Mouse (Mus musculus) hindbrain, embryonic 10.5 days (tissue): ENCODE measurements at regions not wholly inside any gene's neighbourhood (a gene's known extent, or its start where the extent isn't known, plus 50 kb on each side); places are given as distances from the start of the nearest gene placed in this dataset.

Experiments
- DNase-seq: peaks from one replicate; pipeline ENCODE4 v3.0.0-alpha.2; 2017; ENCODE audit warnings: low spot score
- H3K27ac ChIP-seq: fragments of 300-500 bp; sonication (generic); 2 replicates; pipeline ENCODE4 v1.5.1; 2016; ENCODE audit warnings: mild to moderate bottlenecking, moderate library complexity
- H3K27me3 ChIP-seq: fragments of 300-500 bp; sonication (generic); 2 replicates; pipeline ENCODE4 v1.6.1; 2016; ENCODE audit warnings: mild to moderate bottlenecking; ENCODE audit not compliant: poor library complexity, insufficient read depth, severe bottlenecking
- H3K36me3 ChIP-seq: fragments of 300-500 bp; sonication (generic); 2 replicates; pipeline ENCODE4 v1.6.1; 2016; ENCODE audit warnings: mild to moderate bottlenecking, moderate library complexity
- H3K4me1 ChIP-seq: fragments of 300-500 bp; sonication (generic); replicated peaks from 2 replicates; pipeline ENCODE4 v1.6.1; 2016; ENCODE audit warnings: mild to moderate bottlenecking
- H3K4me3 ChIP-seq: fragments of 300-500 bp; sonication (generic); 2 replicates; pipeline ENCODE4 v1.5.1; 2016; ENCODE audit warnings: mild to moderate bottlenecking, moderate library complexity
- H3K9me3 ChIP-seq: fragments of 300-500 bp; sonication (generic); 2 replicates; pipeline ENCODE4 v1.6.1; 2016; ENCODE audit warnings: mild to moderate bottlenecking, moderate library complexity
- WGBS: fragments of 180-500 bp; shearing (Covaris S2); methylation state at CpG from one replicate; pipeline ENCODE4 v1.1.7; 2016; 5-methylcytosine and 5-hydroxymethylcytosine counted together

DNA sequence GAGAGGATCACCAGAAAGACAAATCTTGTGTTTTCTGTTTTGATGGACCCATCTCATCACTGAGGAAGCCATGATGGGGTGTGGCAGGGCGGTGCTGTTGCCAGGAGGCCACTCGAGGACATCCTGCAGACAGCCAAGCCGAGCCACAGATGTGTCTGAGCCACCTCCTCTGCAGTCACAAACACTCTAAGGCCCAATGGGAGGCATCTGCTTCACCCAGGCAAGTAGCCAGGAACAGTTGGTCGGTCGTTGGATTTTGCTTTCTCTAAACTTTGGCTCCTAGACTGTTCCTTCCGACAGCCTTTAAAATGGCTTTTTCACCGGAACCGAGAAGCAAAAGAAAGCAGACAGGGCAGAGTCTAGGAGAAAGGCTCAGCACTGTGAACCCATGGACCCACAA lies 90.5 kb downstream of the Gas1 start:
- Histone ChIP-seq H3K4me1 (peaks cover 18% of the 10 kb centered on the region), H3K4me3 (no peak overlapping the region), H3K36me3 (no peaks in the 10 kb centered on the region), H3K27ac (peak overlapping the region; percentile 50; the same call in 1 of the 2 replicates), H3K9me3 (peaks cover 10% of the 10 kb centered on the region; the same call in 1 of the 2 replicates), H3K27me3 (peaks cover 6% of the 10 kb centered on the region; the same call in 1 of the 2 replicates)
- no peak for DNase-seq
- 94% methylated on average over 8 of the region's 8 CpGs for WGBS

DNA sequence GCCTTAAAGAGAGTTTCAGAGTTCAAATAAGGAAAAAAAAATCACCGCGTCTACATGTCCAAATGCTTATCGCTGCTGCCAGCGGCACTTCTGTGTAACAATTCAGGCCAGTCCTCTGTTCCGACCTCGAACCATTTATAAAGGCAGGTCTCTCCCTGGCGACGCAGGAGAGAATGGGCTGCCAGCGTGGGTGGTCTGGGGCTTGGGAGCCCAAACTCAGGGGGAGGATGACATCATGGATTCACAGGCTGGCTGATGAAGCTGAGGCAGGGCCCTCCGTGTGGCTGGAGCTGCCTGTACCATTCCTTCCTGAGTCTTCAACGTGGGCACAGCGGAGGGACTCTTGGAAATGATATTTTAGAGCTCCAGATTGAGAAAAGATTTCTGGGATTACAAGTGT lies 92.2 kb downstream of the Gas1 start:
- Histone ChIP-seq H3K4me1 (peaks cover 20% of the 10 kb centered on the region), H3K27me3 (peaks cover 6% of the 10 kb centered on the region; the same call in 1 of the 2 replicates), H3K36me3 (no peaks in the 10 kb centered on the region), H3K4me3 (peak overlapping the region; percentile 32), H3K9me3 (peaks cover 4% of the 10 kb centered on the region; the same call in 1 of the 2 replicates), H3K27ac (peak overlapping the region; percentile 74)
- DNase-seq = peak; percentile 81
- 16% methylated on average over 12 of the region's 12 CpGs for WGBS

DNA sequence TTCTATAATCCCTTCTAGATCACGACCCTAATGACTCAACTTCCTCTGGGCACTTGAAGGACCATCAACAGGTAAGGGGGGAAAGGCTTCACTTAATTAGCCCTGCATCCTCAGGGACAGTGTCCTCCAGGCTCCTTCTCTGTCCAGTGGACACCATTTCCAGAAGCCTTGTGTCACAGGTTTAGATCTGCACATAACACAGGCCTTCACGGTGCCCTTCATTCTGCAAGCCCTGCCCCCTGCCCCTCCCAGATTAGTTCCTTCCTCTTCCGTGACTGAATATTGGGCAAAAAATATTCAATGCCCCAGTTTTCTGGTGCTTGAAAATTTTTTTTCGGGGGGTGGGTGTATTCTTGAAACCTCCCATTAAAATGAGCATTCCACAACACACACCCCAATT lies 92.9 kb downstream of the Gas1 start:
- Histone ChIP-seq H3K36me3 (no peaks in the 10 kb centered on the region), H3K9me3 (no peaks in the 10 kb centered on the region), H3K27me3 (peaks cover 6% of the 10 kb centered on the region; the same call in 1 of the 2 replicates), H3K27ac (no peak overlapping the region; the same call in 1 of the 2 replicates), H3K4me3 (no peak overlapping the region), H3K4me1 (peaks cover 21% of the 10 kb centered on the region)
- DNase-seq = no peak
- WGBS = 62% methylated on average over 4 of the region's 4 CpGs

DNA sequence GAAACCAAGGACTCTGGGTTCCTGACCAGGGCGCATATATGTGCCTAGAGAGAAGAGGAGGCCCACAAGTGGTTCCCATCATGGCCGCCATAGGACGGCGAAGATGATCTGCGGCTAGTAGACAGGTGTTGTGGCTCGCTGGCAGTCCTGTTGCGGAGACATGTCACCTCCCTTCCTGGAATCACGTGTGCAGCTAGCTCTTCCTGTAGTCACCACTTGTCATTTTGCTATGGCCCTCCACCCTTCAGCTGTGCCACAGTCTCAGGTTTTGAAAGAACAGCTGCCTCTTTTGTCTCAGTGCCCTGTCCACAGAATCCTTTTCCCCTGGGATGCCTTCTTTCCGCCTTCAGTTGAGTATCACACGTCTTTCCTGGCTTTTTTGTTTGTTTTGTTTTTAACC lies 97.1 kb downstream of the Gas1 start:
- H3K36me3 ChIP-seq = no peaks in the 10 kb centered on the region
- H3K27ac ChIP-seq = no peak overlapping the region
- peaks cover 6% of the 10 kb centered on the region; the same call in 1 of the 2 replicates for H3K27me3 ChIP-seq
- WGBS = 83% methylated on average over 10 of the region's 10 CpGs
- H3K4me3 ChIP-seq = no peak overlapping the region
- peaks cover 20% of the 10 kb centered on the region for H3K4me1 ChIP-seq
- H3K9me3 ChIP-seq = no peaks in the 10 kb centered on the region
- DNase-seq = no peak

DNA sequence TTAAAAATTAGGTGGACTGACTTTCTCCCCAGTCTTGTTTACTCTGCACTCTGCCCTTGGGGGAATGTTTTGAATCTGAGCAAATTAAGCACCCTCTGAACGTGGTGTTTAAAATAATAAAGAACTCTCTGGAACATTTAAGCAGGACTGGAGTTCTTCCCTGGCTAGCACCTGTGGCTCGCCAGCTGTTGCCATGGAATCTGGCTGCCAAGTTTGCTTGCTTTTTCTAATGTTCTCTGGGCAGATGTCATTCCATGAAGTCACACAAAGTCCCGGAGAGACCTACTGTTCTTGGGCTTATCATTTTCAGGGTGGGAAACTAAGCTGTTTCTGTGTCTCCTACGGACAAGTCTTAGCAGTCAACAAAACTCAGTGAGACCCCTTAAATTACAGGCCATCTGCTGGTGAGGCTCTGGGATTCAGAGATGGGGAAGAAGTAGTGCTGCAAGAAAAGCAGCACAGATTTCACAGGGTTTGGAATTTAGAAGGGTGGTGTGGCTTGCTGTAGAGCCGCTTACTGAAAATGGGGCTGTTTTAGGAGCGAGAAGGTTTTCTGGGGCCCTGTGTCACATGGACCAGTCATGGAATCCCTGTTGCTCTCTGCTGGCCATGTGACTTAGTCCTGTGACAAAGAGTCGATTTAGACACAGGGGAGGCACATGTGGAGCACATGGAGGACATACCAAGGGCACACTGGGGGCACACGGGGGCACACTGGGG lies 98.7 kb downstream of the Gas1 start:
- no peak overlapping the region for H3K27ac ChIP-seq
- 83% methylated on average over 8 of the region's 8 CpGs for WGBS

DNA sequence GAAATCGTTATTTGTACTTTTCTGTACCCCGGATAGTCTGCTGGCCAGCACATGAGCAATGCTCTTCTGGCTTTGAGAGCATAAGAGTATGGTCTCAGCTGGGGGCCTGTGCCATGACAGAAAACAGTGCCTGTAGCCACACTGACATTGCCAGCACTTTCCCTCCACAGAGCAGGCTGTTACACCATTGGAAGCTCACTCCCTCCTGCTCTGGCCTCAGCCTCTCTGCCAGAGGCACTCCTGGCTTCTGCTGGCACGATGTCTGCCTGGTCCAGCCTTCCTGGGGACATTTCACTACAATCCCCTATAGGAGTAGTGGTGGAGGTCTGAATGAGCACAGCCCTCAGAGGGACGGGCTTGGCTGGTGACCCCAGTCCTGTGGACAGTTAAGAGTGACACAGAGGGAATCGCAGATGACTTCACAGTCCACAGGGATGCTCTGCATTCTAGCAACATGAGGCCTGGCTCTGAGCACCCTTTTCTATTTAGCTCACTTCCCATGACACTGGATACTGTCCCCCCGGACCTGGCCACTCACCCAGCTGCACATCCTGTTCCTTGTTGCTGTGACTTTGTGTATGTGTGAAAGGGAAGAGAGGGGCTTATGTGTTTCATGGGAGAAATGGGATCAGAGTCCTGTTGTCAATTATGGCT lies 100.9 kb downstream of the Gas1 start:
- Histone ChIP-seq H3K9me3 (no peaks in the 10 kb centered on the region), H3K4me1 (peaks cover 7% of the 10 kb centered on the region; the same call in 1 of the 2 replicates), H3K27me3 (no peaks in the 10 kb centered on the region), H3K27ac (peak overlapping the region; percentile 10; the same call in 1 of the 2 replicates), H3K36me3 (no peaks in the 10 kb centered on the region), H3K4me3 (no peak overlapping the region)
- 66% methylated on average over 6 of the region's 6 CpGs for WGBS
- no peak for DNase-seq

More for the DNA sequence above, 98.7 kb downstream of the Gas1 start:
- 0 out of 2 replicates have a peak, but pooled peaks cover 7% of the 10 kb centered on the region for H3K4me1 ChIP-seq
- H3K4me3 ChIP-seq = no peak overlapping the region
- no peaks in the 10 kb centered on the region for H3K9me3 ChIP-seq
- no peak for DNase-seq
- H3K27me3 ChIP-seq = peaks cover 3% of the 10 kb centered on the region; the same call in 1 of the 2 replicates
- H3K36me3 ChIP-seq = no peaks in the 10 kb centered on the region

DNA sequence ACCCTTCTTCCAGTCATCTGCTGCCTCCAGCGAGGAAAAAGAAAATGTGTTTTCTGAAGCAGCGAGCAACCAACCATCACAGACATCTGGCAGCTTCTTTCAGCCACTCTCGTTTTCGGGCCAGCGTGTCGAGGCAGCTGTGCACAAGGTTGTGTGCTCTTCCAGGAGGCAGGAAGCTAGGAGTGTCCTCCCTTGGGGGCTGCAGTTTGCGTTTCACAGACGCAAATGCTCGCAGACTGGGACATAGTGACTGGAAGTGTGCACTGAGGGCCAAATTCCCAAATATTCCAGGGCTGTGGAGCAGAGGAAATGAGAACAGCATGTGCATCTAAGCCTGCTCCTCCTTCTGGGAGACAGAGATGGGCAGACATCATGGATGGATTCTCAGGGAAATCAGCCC lies 105.6 kb downstream of the Gas1 start:
- Histone ChIP-seq H3K27me3 (no peaks in the 10 kb centered on the region), H3K4me1 (peaks cover 17% of the 10 kb centered on the region; the same call in 1 of the 2 replicates), H3K36me3 (no peaks in the 10 kb centered on the region), H3K27ac (no peak overlapping the region; the same call in 1 of the 2 replicates), H3K9me3 (no peaks in the 10 kb centered on the region), H3K4me3 (no peak overlapping the region)
- WGBS = 54% methylated on average over 9 of the region's 9 CpGs
- no peak for DNase-seq

DNA sequence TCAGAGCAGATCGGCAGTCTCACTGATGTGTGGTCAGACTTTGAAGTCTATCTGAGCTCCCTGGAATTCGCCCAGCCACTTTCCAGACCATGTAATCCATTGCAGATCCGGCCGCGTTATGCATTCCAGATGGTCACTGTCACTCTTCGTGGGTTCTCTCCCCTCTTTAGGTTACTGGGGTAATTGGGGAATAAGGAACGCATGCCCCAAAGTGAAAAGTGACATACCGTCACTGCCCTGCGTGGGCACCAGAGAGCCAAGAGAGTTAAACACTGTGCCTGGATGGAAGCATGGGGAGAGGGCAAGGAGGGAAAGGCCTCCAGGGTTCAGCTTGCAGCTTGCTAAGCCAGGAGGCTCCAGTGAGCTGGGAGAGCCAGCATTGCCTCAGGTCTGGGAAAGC lies 108.0 kb downstream of the Gas1 start:
- peaks cover 17% of the 10 kb centered on the region; the same call in 1 of the 2 replicates for H3K4me1 ChIP-seq
- H3K4me3 ChIP-seq = no peak overlapping the region

DNA sequence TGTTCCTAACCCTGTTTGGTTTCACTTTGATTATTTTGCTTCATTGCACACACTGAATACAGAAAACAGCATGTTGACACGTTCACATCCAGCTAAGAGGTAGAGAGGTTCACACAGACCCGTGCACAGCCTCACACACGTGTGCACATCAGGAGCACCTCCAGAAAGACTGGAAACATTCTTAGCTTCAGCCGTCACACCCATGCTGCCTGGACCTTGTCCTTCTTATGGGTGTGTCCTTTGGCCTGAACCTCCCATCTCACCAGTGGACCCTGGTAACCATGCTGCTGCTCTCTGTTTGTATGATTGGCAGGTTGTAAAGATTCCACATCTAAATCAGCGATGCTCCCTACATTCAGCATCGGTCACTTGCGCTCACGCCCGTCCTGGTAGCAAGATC lies 109.8 kb downstream of the Gas1 start:
- H3K4me3 ChIP-seq = no peak overlapping the region
- DNase-seq = no peak
- peaks cover 17% of the 10 kb centered on the region; the same call in 1 of the 2 replicates for H3K4me1 ChIP-seq
- no peaks in the 10 kb centered on the region for H3K9me3 ChIP-seq
- no peaks in the 10 kb centered on the region for H3K27me3 ChIP-seq
- no peaks in the 10 kb centered on the region for H3K36me3 ChIP-seq
- 77% methylated on average over 9 of the region's 9 CpGs for WGBS
- no peak overlapping the region for H3K27ac ChIP-seq

More for the DNA sequence above, 108.0 kb downstream of the Gas1 start:
- no peaks in the 10 kb centered on the region for H3K36me3 ChIP-seq
- H3K27ac ChIP-seq = peak overlapping the region; percentile 50; the same call in 1 of the 2 replicates
- H3K9me3 ChIP-seq = no peaks in the 10 kb centered on the region
- 52% methylated on average over 9 of the region's 9 CpGs for WGBS
- peak; percentile 47 for DNase-seq
- no peaks in the 10 kb centered on the region for H3K27me3 ChIP-seq

DNA sequence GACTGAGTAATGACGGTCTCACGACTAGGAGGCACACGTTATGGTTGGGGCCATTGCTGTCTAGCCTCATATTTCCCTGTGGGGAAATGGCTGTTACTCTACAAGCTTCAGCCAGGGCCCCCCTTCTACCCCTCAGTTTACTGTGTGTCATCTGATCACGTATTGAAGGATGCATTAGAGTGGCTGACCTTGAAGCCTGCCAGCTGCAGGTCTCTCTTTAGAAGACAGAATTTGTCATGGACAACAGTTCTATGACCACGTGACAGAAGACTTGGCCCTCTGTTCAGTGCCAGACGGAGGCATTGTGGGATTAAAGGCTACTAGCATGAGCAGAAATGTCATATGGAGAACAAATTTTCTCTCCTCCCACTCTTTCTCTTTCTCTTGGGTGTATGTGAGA lies 115.6 kb downstream of the Gas1 start:
- no peak overlapping the region for H3K27ac ChIP-seq
- no peaks in the 10 kb centered on the region for H3K36me3 ChIP-seq
- no peak overlapping the region for H3K4me3 ChIP-seq
- H3K27me3 ChIP-seq = no peaks in the 10 kb centered on the region
- WGBS = 82% methylated on average over 6 of the region's 6 CpGs
- peaks cover 18% of the 10 kb centered on the region for H3K4me1 ChIP-seq
- no peaks in the 10 kb centered on the region for H3K9me3 ChIP-seq
- DNase-seq = no peak

DNA sequence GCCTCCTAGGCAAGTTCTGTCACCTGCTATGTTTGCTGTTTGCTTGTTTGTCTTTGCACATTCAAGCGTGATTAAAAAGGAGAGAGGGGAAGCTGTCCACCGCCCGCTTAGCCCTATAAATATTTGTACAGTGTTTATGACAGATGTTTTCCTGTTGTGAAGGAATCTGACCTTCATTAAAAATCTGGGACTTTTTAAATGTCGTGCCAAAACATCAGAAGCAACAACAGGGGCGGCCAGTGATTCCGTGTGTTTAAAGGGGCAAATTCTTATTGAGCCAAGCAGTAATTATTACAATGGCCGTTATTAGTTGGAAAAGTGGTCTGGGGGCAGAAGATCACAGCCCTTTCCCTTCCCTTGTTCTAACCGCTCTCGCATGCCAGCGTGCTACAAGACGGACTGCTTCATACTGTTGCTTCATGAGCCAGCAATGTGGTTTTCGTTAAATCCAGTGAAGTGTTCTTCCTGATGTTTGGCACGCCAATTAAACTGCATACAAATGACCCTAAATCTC lies 119.3 kb downstream of the Gas1 start:
- 46% methylated on average over 13 of the region's 13 CpGs for WGBS
- peaks cover 23% of the 10 kb centered on the region for H3K4me1 ChIP-seq
- H3K36me3 ChIP-seq = no peaks in the 10 kb centered on the region
- no peak overlapping the region for H3K4me3 ChIP-seq
- DNase-seq = no peak
- peak overlapping the region; percentile 23; the same call in 1 of the 2 replicates for H3K27ac ChIP-seq
- no peaks in the 10 kb centered on the region for H3K27me3 ChIP-seq
- H3K9me3 ChIP-seq = no peaks in the 10 kb centered on the region

DNA sequence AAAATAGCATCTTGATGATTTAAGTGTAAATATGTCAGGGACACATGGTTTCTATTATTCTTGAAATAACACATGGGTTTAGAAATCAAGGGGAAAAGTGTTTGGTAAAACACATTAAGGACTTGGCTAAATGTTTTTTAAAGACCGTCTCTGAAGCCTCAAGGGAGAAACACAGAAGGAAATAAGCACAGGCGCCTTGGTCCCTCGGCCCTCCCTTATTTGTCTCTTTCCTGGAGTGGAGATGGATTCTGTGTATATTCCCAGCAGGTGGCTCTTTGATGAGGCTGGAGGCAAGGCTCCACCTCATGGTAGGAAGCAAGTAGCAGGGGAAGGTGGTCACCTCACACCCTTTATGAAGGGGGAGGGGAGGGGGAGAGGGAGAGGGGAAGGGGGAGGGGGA lies 122.6 kb downstream of the Gas1 start:
- Histone ChIP-seq H3K9me3 (no peaks in the 10 kb centered on the region), H3K27ac (no peak overlapping the region), H3K4me1 (peaks cover 37% of the 10 kb centered on the region), H3K27me3 (no peaks in the 10 kb centered on the region), H3K36me3 (no peaks in the 10 kb centered on the region), H3K4me3 (no peak overlapping the region)
- no peak for DNase-seq
- WGBS = 42% methylated on average over 3 of the region's 3 CpGs

DNA sequence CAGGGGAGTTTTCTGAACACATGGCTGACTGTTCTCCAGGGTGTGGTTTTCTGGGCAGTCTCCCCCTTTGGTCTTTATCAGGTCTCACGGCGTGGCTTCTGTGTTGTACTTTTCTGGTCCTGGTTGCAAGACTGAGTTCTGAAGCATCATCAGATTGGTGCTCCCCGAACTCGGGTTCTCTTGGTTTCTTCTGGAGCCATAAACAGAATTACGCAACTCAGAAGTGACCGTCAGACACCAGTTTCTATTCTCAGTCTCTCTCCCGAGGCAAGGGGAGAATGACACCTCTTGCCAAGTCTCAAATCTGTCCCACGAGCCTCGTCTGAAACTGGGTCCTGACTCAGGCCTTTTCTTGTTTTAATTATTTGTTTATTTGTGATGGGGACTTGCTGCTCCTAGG lies 123.1 kb downstream of the Gas1 start:
- Histone ChIP-seq H3K9me3 (no peaks in the 10 kb centered on the region), H3K27me3 (no peaks in the 10 kb centered on the region), H3K4me1 (peaks cover 37% of the 10 kb centered on the region), H3K27ac (no peak overlapping the region), H3K4me3 (no peak overlapping the region), H3K36me3 (no peaks in the 10 kb centered on the region)
- WGBS = 75% methylated on average over 9 of the region's 9 CpGs
- no peak for DNase-seq
